Mouse (Mus musculus) kidney, embryonic 15.5 days (tissue): Measurements from ENCODE around the gene Strc. TPM values are rescaled to one million over a fixed set of nuclear protein-coding genes. Genes with fewer than 3 reads are reported as not detected.
A peak's percentile ranks its signal among the peaks of the same experiment; 100 is the strongest.
"Not testable (repeated sequence)": the region's sequence is repeated elsewhere in the genome, so short reads cannot be mapped to it uniquely, and the experiment has no call there.

Experiments used
- ATAC-seq: fragments of 200-750 bp; cut with Nextera tagmentation; replicated peaks from 2 replicates; pipeline ENCODE4 v1.8.0; 2017; ENCODE audit warnings: moderate TSS enrichment; ENCODE audit not compliant: low FRiP score
- H3K27ac ChIP-seq: fragments of 300-500 bp; sonication (generic); 2 replicates; pipeline ENCODE4 v1.5.1; 2015; ENCODE audit warnings: mild to moderate bottlenecking, inconsistent platforms
- H3K27me3 ChIP-seq: fragments of 300-500 bp; sonication (generic); 2 replicates; pipeline ENCODE4 v1.6.1; 2015; ENCODE audit warnings: inconsistent platforms
- H3K36me3 ChIP-seq: fragments of 300-500 bp; sonication (generic); 2 replicates; pipeline ENCODE4 v1.6.1; 2015; ENCODE audit warnings: inconsistent platforms
- H3K4me1 ChIP-seq: fragments of 300-500 bp; sonication (generic); 2 replicates; pipeline ENCODE4 v1.6.1; 2015; ENCODE audit warnings: inconsistent platforms
- H3K4me2 ChIP-seq: fragments of 300-500 bp; sonication (generic); 2 replicates; pipeline ENCODE4 v1.6.1; 2015; ENCODE audit warnings: moderate library complexity, mild to moderate bottlenecking, inconsistent platforms
- H3K4me3 ChIP-seq: fragments of 300-500 bp; sonication (generic); replicated peaks from 2 replicates; pipeline ENCODE4 v1.5.1; 2015; ENCODE audit warnings: mild to moderate bottlenecking, inconsistent platforms
- H3K9ac ChIP-seq: fragments of 300-500 bp; sonication (generic); 2 replicates; pipeline ENCODE4 v1.6.1; 2015; ENCODE audit warnings: mild to moderate bottlenecking, inconsistent platforms
- H3K9me3 ChIP-seq: fragments of 300-500 bp; sonication (generic); replicated peaks from 2 replicates; pipeline ENCODE4 v1.6.1; 2016; ENCODE audit warnings: inconsistent platforms
- WGBS: fragments of 180-500 bp; shearing (Covaris S2); methylation state at CpG from one replicate; pipeline ENCODE4 v1.1.7; 2015; ENCODE audit warnings: mixed read lengths; 5-methylcytosine and 5-hydroxymethylcytosine counted together
- polyA plus RNA-seq: library from polyadenylated mRNA; unstranded; fragments of >200 nt; fragmentation: Nextera tagmentation; extraction: Ambion mirVana; gene quantifications from 2 replicates; pipeline ENCODE4 v1.2.1, GENCODE M21; 2015

The Strc gene
- polyA plus RNA-seq = not detected in 2 replicates

- H3K4me2 ChIP-seq, H3K9ac ChIP-seq, H3K4me3 ChIP-seq, H3K4me1 ChIP-seq, H3K36me3 ChIP-seq, H3K9me3 ChIP-seq, ATAC-seq, H3K27ac ChIP-seq, H3K27me3 ChIP-seq: not testable (repeated sequence)
- 94% methylated on average over 17 of the region's 17 CpGs for WGBS
Observed at GRCm38 (mm10) chr2:121386961-121387575, at the start of gene Strc. Gene Strc (minus strand): TSS chr2:121387168.

DNA sequence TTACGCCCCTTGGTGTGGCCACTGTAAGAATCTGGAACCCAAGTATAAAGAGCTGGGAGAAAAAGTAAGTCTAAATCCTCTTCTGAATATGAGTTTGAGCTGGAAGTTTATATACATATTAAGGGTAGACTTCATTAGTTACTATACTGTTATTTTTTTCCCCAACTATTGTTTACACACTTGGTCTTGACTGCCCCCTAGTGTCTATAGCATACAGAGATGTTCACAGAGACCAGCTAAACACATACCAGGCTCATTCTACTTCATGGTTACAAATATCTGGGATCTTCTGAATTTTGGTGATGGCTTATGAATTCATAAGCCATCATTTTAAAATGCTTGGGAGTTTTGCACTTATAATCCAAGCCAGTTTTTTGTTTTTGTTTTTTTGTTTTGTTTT is 47.9 kb upstream of the Strc start:
- no peak overlapping the region for H3K9ac ChIP-seq
- no peaks in the 10 kb centered on the region for H3K9me3 ChIP-seq
- H3K4me1 ChIP-seq = no peaks in the 10 kb centered on the region
- 96% methylated on average over 1 of the region's 1 CpGs for WGBS
- H3K36me3 ChIP-seq = peaks cover 98% of the 10 kb centered on the region
- no peak overlapping the region for H3K4me2 ChIP-seq
- ATAC-seq = no peak
- H3K27ac ChIP-seq = no peak overlapping the region
- no peaks in the 10 kb centered on the region for H3K27me3 ChIP-seq
- H3K4me3 ChIP-seq = no peak overlapping the region

- no peak overlapping the region for H3K4me2 ChIP-seq
- no peaks in the 10 kb centered on the region for H3K4me1 ChIP-seq
- H3K9me3 ChIP-seq = no peaks in the 10 kb centered on the region
- no peak overlapping the region for H3K27ac ChIP-seq
- H3K36me3 ChIP-seq = peaks cover 99% of the 10 kb centered on the region
- 96% methylated on average over 2 of the region's 2 CpGs for WGBS
- no peaks in the 10 kb centered on the region for H3K27me3 ChIP-seq
- ATAC-seq = no peak
- no peak overlapping the region for H3K9ac ChIP-seq
- no peak overlapping the region for H3K4me3 ChIP-seq
Observed at GRCm38 (mm10) chr2:121425890-121426289, 38.9 kb upstream of the Strc start.

DNA sequence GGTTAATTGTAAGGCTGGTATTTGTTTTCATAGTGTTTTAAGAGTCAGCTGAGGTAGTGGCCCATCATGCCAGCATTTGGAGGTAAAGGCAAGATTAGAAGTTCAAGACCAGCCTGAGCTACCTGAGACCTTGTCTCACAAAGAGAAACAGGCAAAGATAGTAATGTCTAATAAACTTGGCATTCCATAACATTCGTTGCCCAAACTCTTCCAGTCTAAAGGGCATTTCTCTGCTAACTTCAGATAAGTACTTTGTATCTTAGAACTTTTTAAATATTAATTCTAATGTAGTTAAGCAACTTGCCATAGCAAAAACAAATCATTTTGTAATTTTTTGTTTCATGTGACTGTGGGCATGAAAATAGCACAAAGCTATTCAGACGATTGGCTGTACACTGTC is 36.2 kb upstream of the Strc start:
- Histone ChIP-seq H3K27ac (no peak overlapping the region), H3K4me1 (no peaks in the 10 kb centered on the region), H3K4me3 (no peak overlapping the region), H3K36me3 (peaks cover 93% of the 10 kb centered on the region), H3K9ac (no peak overlapping the region), H3K27me3 (no peaks in the 10 kb centered on the region), H3K4me2 (no peak overlapping the region), H3K9me3 (no peaks in the 10 kb centered on the region)
- no peak for ATAC-seq
- WGBS = 90% methylated on average over 2 of the region's 2 CpGs

GRCm38 (mm10) chr2:121418476-121418875 is 31.5 kb upstream of the Strc start:
- Histone ChIP-seq H3K27me3 (no peaks in the 10 kb centered on the region), H3K4me2 (no peak overlapping the region), H3K36me3 (peaks cover 64% of the 10 kb centered on the region), H3K9ac (no peak overlapping the region), H3K4me1 (peaks cover 22% of the 10 kb centered on the region), H3K27ac (no peak overlapping the region), H3K9me3 (no peaks in the 10 kb centered on the region), H3K4me3 (no peak overlapping the region)
- no peak for ATAC-seq
- 87% methylated on average over 3 of the region's 3 CpGs for WGBS

- Histone ChIP-seq H3K4me3 (0 out of 2 replicates have a peak overlapping the region, but pooled peaks have one; percentile 6), H3K36me3 (peaks cover 43% of the 10 kb centered on the region), H3K9ac (no peak overlapping the region), H3K27ac (no peak overlapping the region), H3K4me1 (peaks cover 30% of the 10 kb centered on the region), H3K9me3 (no peaks in the 10 kb centered on the region), H3K27me3 (no peaks in the 10 kb centered on the region), H3K4me2 (peak overlapping the region; percentile 64; the same call in 1 of the 2 replicates)
- WGBS = 87% methylated on average over 6 of the region's 6 CpGs
- ATAC-seq = no peak
Observed at GRCm38 (mm10) chr2:121416356-121416755, 29.4 kb upstream of the Strc start.

DNA sequence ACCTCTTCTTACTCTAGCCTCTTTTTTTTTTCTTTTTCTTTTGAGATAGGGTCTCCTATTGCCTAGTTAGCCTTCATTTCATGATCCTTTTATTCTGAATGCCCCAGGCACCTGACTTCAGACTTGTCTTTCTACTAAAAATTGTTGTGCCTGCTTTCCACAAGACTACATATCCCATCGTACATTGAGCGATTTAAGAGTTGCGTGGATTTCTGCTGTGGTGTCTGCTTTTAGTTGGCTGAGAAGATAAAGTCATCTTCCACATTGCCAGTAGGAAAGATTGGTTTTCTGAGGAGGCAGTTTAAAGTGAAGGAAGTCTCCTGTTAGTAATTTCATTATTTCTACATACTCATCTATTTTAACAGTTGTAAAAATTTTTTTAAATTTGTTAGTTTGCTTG is 28.6 kb upstream of the Strc start:
- ATAC-seq = no peak
- Histone ChIP-seq H3K4me2 (peak overlapping the region; percentile 64), H3K36me3 (peaks cover 37% of the 10 kb centered on the region), H3K27ac (no peak overlapping the region), H3K9ac (peak overlapping the region; percentile 98), H3K27me3 (no peaks in the 10 kb centered on the region), H3K4me1 (peaks cover 30% of the 10 kb centered on the region), H3K4me3 (peak overlapping the region; percentile 96), H3K9me3 (no peaks in the 10 kb centered on the region)
- WGBS = 81% methylated on average over 3 of the region's 3 CpGs

GRCm38 (mm10) chr2:121415103-121415502 is 28.1 kb upstream of the Strc start:
- 49% methylated on average over 3 of the region's 3 CpGs for WGBS
- H3K9me3 ChIP-seq = no peaks in the 10 kb centered on the region
- peaks cover 34% of the 10 kb centered on the region for H3K36me3 ChIP-seq
- peak overlapping the region; percentile 64 for H3K4me2 ChIP-seq
- peaks cover 30% of the 10 kb centered on the region for H3K4me1 ChIP-seq
- ATAC-seq = no peak
- H3K4me3 ChIP-seq = peak overlapping the region; percentile 96
- H3K9ac ChIP-seq = peak overlapping the region; percentile 98
- no peak overlapping the region for H3K27ac ChIP-seq
- no peaks in the 10 kb centered on the region for H3K27me3 ChIP-seq

- H3K9ac ChIP-seq = peak overlapping the region; percentile 98
- peaks cover 30% of the 10 kb centered on the region for H3K4me1 ChIP-seq
- H3K36me3 ChIP-seq = peaks cover 28% of the 10 kb centered on the region
- H3K27ac ChIP-seq = peak overlapping the region; percentile 98
- peak; percentile 67 for ATAC-seq
- H3K27me3 ChIP-seq = no peaks in the 10 kb centered on the region
- no peaks in the 10 kb centered on the region for H3K9me3 ChIP-seq
- peak overlapping the region; percentile 64 for H3K4me2 ChIP-seq
- peak overlapping the region; percentile 96 for H3K4me3 ChIP-seq
- WGBS = under 1% methylated on average over 32 of the region's 32 CpGs
Observed at GRCm38 (mm10) chr2:121414139-121414685, 27.2 kb upstream of the Strc start.

DNA sequence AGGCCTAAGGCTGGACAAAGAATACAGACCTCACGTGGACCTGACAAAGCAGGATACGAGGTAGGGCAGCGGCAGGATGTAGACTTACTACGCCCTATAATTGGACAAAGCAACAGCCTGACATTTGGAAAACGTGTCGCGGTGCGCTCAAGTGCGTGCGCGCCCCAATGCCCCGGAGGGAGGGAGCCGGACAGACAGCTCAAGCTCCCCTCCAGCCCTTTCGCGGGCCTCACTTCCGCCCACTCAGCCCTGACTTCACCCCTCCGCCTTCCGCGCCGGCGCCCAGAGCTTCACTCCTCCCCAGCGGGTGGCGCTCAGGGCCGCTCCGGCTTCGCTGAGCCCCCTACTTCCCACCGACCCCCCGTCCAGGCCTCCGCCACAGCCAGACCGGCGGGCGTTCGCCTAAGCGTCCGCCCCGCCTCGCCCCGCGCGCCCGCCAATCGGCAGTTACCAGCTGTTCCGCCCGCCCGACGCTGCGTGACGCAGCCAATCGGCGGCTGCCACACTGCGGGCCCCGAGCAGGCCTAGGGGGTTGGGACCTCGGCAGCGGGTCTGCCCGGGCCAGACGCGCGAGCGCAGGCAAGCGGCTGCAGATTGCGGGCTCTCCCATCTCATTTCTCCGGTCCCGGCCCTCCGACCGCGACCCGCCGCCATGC is 26.5 kb upstream of the Strc start, which contains the start of the genes Pdia3 and Catsper2:
Gene Pdia3, plus strand, starts transcription at position 389 of the 656 bp plus-strand sequence.
Gene Catsper2, minus strand, starts transcription at position 406 of the 656 bp plus-strand sequence.
- Histone ChIP-seq H3K27me3 (no peaks in the 10 kb centered on the region), H3K4me3 (peak within 1 kb of the TSS; percentile 96), H3K27ac (peak within 1 kb of the TSS; percentile 98), H3K4me2 (peak within 1 kb of the TSS; percentile 68), H3K4me1 (peaks cover 30% of the 10 kb centered on the region), H3K9ac (peak within 1 kb of the TSS; percentile 98), H3K9me3 (no peaks in the 10 kb centered on the region), H3K36me3 (peaks cover 21% of the 10 kb centered on the region)
- peak; percentile 99 for ATAC-seq
- under 1% methylated on average over 67 of the region's 68 CpGs for WGBS

- Histone ChIP-seq H3K4me1 (peaks cover 30% of the 10 kb centered on the region), H3K4me2 (peak overlapping the region; percentile 68), H3K36me3 (peaks cover 15% of the 10 kb centered on the region), H3K9ac (peak overlapping the region; percentile 63), H3K27ac (peak overlapping the region; percentile 98), H3K27me3 (no peaks in the 10 kb centered on the region), H3K4me3 (peak overlapping the region; percentile 96), H3K9me3 (no peaks in the 10 kb centered on the region)
- 0 out of 2 replicates have a peak, but pooled peaks have one; percentile 0 for ATAC-seq
- 10% methylated on average over 4 of the region's 4 CpGs for WGBS
Observed at GRCm38 (mm10) chr2:121412843-121413386, 25.9 kb upstream of the Strc start.

- no peak for ATAC-seq
- no peak overlapping the region for H3K4me3 ChIP-seq
- H3K36me3 ChIP-seq = no peaks in the 10 kb centered on the region
- 38% methylated on average over 4 of the region's 4 CpGs for WGBS
- no peaks in the 10 kb centered on the region for H3K9me3 ChIP-seq
- H3K9ac ChIP-seq = no peak overlapping the region
- H3K27me3 ChIP-seq = no peaks in the 10 kb centered on the region
- no peak overlapping the region for H3K27ac ChIP-seq
- H3K4me1 ChIP-seq = peaks cover 7% of the 10 kb centered on the region; the same call in 1 of the 2 replicates
- no peak overlapping the region for H3K4me2 ChIP-seq
Observed at GRCm38 (mm10) chr2:121408160-121408559, 21.2 kb upstream of the Strc start.
